10 mouse cellular contexts compared by ENCODE assay signal in genomic region chr11:102623876-102624789, GRCm38 (mm10). TPM values are rescaled to one million over a fixed set of nuclear protein-coding genes. Genes with fewer than 3 reads are reported as not detected.
DNase-seq lines count a peak whose midpoint lies in the region; ATAC-seq and TF ChIP-seq lines count a peak whose summit lies in the region.
"Had no signal": no experiment of that assay in that cellular context is flagged by ENCODE, and none has a peak within 500 bp of the region (broad histone marks: within the 10 kb centered on the region; RNA-seq: fewer than 3 reads in every experiment).

No protein-coding gene starts in this region.

- peaks cover 21% of the 10 kb centered on the region; the same call in 1 of the 2 replicates for H3K27me3 ChIP-seq in midbrain, embryonic 10.5 days (ENCODE audit: low read depth, poor library complexity, severe bottlenecking)
- H3K27me3 ChIP-seq in midbrain, postnatal 0 days (ENCODE audit: insufficient read depth, low read length) = no peaks in the 10 kb centered on the region
- H3K27me3 ChIP-seq in forebrain, postnatal 0 days (ENCODE audit: insufficient read depth, low read length) = no peaks in the 10 kb centered on the region
- no peaks in the 10 kb centered on the region for H3K27me3 ChIP-seq in intestine, postnatal 0 days (replicated peaks; ENCODE audit: control insufficient read depth, insufficient read depth, low read length)
- H3K27me3 ChIP-seq: Patski had no signal

- no peak for TF ChIP-seq CTCF in midbrain, postnatal 0 days (IDR thresholded peaks at IDR 0.05)
- no peak for TF ChIP-seq CTCF in forebrain, postnatal 0 days (IDR thresholded peaks at IDR 0.05; ENCODE audit: low read depth)
- no peak for TF ChIP-seq CTCF in intestine, postnatal 0 days (IDR thresholded peaks at IDR 0.05; ENCODE audit: low read depth)

- H3K4me2 ChIP-seq in midbrain, postnatal 0 days (ENCODE audit: low read depth, low read length, poor library complexity, severe bottlenecking) = no peak overlapping the region
- no peak overlapping the region for H3K4me2 ChIP-seq in forebrain, postnatal 0 days (ENCODE audit: low read depth)
- H3K4me2 ChIP-seq in intestine, postnatal 0 days (replicated peaks; ENCODE audit: low read depth) = peak overlapping the region; percentile 32

- no peak for ATAC-seq in midbrain, postnatal 0 days (ENCODE audit: low FRiP score)
- ATAC-seq in forebrain, postnatal 0 days = peak; percentile 36; the same call in 1 of the 2 replicates
- ATAC-seq in intestine, postnatal 0 days = peak; percentile 50; the same call in 1 of the 2 replicates
- ATAC-seq in inflammation-experienced regulatory T-cells, adult 6 months = no peak
- ATAC-seq: Patski had no signal

- H3K36me3 ChIP-seq in midbrain, embryonic 10.5 days = no peaks in the 10 kb centered on the region
- no peaks in the 10 kb centered on the region for H3K36me3 ChIP-seq in midbrain, postnatal 0 days (ENCODE audit: insufficient read depth, low read length)
- no peaks in the 10 kb centered on the region for H3K36me3 ChIP-seq in forebrain, postnatal 0 days (ENCODE audit: insufficient read depth)
- no peaks in the 10 kb centered on the region for H3K36me3 ChIP-seq in intestine, postnatal 0 days (ENCODE audit: control insufficient read depth, insufficient read depth)

- H3K4me1 ChIP-seq in midbrain, embryonic 10.5 days = peaks cover 44% of the 10 kb centered on the region
- peaks cover 3% of the 10 kb centered on the region; the same call in 1 of the 2 replicates for H3K4me1 ChIP-seq in midbrain, postnatal 0 days (ENCODE audit: insufficient read depth, low read length)
- H3K4me1 ChIP-seq in forebrain, postnatal 0 days (ENCODE audit: insufficient read depth) = 0 out of 2 replicates have a peak, but pooled peaks cover 3% of the 10 kb centered on the region
- H3K4me1 ChIP-seq in intestine, postnatal 0 days (replicated peaks; ENCODE audit: control insufficient read depth, insufficient read depth, low read length) = peaks cover 6% of the 10 kb centered on the region

- H3K27ac ChIP-seq in midbrain, embryonic 10.5 days (replicated peaks) = peak overlapping the region; percentile 86
- H3K27ac ChIP-seq in midbrain, postnatal 0 days (ENCODE audit: low read depth, low read length) = no peak overlapping the region
- H3K27ac ChIP-seq in forebrain, postnatal 0 days (ENCODE audit: low read depth, low read length) = no peak overlapping the region
- peak overlapping the region; percentile 60 for H3K27ac ChIP-seq in intestine, postnatal 0 days (ENCODE audit: low read depth, low read length)

- H3K9ac ChIP-seq in midbrain, postnatal 0 days (replicated peaks; ENCODE audit: low read length, poor library complexity, severe bottlenecking) = no peak overlapping the region
- no peak overlapping the region for H3K9ac ChIP-seq in forebrain, postnatal 0 days
- no peak overlapping the region for H3K9ac ChIP-seq in intestine, postnatal 0 days (ENCODE audit: low read depth, low read length)

- peak overlapping the region; percentile 37 for H3K4me3 ChIP-seq in midbrain, embryonic 10.5 days
- H3K4me3 ChIP-seq in midbrain, postnatal 0 days (ENCODE audit: low read depth, low read length) = no peak overlapping the region
- no peak overlapping the region for H3K4me3 ChIP-seq in forebrain, postnatal 0 days (ENCODE audit: low read depth, low read length)
- H3K4me3 ChIP-seq in intestine, postnatal 0 days (ENCODE audit: low read depth, low read length) = no peak overlapping the region

- WGBS in midbrain, embryonic 10.5 days = 7% methylated on average over 17 of the region's 17 CpGs
- WGBS in midbrain, postnatal 0 days = 11% methylated on average over 17 of the region's 17 CpGs
- 12% methylated on average over 16 of the region's 17 CpGs for WGBS in forebrain, postnatal 0 days
- WGBS in intestine, postnatal 0 days = 18% methylated on average over 17 of the region's 17 CpGs

- DNase-seq in midbrain, embryonic 10.5 days (ENCODE audit: low spot score) = peak; percentile 76
- no peak for DNase-seq in midbrain, postnatal 0 days (ENCODE audit: low spot score)
- DNase-seq in forebrain, postnatal 0 days = no peak
- peak; percentile 48 for DNase-seq in lung, postnatal 14 days
- DNase-seq in urinary bladder, postnatal 4 days (ENCODE audit: low spot score in 2 of 2) = peak; percentile 72 to 76
- no peak for DNase-seq in layer of hippocampus, adult 9-10 months (ENCODE audit: low spot score)

- H3K9me3 ChIP-seq in midbrain, embryonic 10.5 days (replicated peaks) = peaks cover 5% of the 10 kb centered on the region
- no peaks in the 10 kb centered on the region for H3K9me3 ChIP-seq in midbrain, postnatal 0 days (ENCODE audit: low read length)
- no peaks in the 10 kb centered on the region for H3K9me3 ChIP-seq in forebrain, postnatal 0 days (ENCODE audit: low read length)
- no peaks in the 10 kb centered on the region for H3K9me3 ChIP-seq in intestine, postnatal 0 days (ENCODE audit: control insufficient read depth)

RNA-seq across cellular contexts. Expression of gene Fzd2, which starts 19.9 kb away (rescaled TPM):
- polyA plus RNA-seq in midbrain, embryonic 10.5 days (2016; fragmentation: Nextera tagmentation; extraction: Ambion mirVana) = 26.5 and 27.9 TPM in 2 replicates
- 16.8 and 17.3 TPM in 2 replicates for total RNA-seq in midbrain, postnatal 0 days (2014; rRNA removed)
- polyA plus RNA-seq in midbrain, postnatal 0 days (2015; fragmentation: Nextera tagmentation; extraction: Ambion mirVana) = 3.9 and 4.5 TPM in 2 replicates
- 12.0 and 15.2 TPM in 2 replicates for total RNA-seq in forebrain, postnatal 0 days (2014; rRNA removed)
- 4.5 and 4.6 TPM in 2 replicates for polyA plus RNA-seq in forebrain, postnatal 0 days (2015; fragmentation: Nextera tagmentation; extraction: Ambion mirVana)
- 6.0 and 6.2 TPM in 2 replicates for polyA plus RNA-seq in intestine, postnatal 0 days (2015; fragmentation: Nextera tagmentation; extraction: Ambion mirVana)
- not detected for polyA plus RNA-seq in inflammation-experienced regulatory T-cells, adult 6 months (2017; shearing (Covaris generic))

RNA-seq across cellular contexts. Expression of gene Meioc, which starts 39.4 kb away (rescaled TPM):
- polyA plus RNA-seq in midbrain, embryonic 10.5 days (2016; fragmentation: Nextera tagmentation; extraction: Ambion mirVana) = 0.16 and 0.41 TPM in 2 replicates
- not detected in 2 replicates for total RNA-seq in midbrain, postnatal 0 days (2014; rRNA removed)
- polyA plus RNA-seq in midbrain, postnatal 0 days (2015; fragmentation: Nextera tagmentation; extraction: Ambion mirVana) = 0.21 and 0.23 TPM in 2 replicates
- not detected in 2 replicates for total RNA-seq in forebrain, postnatal 0 days (2014; rRNA removed)
- polyA plus RNA-seq in forebrain, postnatal 0 days (2015; fragmentation: Nextera tagmentation; extraction: Ambion mirVana) = 0.08 and 0.10 TPM in 2 replicates
- 0.09 and 0.14 TPM in 2 replicates for polyA plus RNA-seq in intestine, postnatal 0 days (2015; fragmentation: Nextera tagmentation; extraction: Ambion mirVana)
- under 1 TPM in 2 of 3 experiments, not detected in 1; 0.08 to 0.20 TPM for polyA plus RNA-seq in inflammation-experienced regulatory T-cells, adult 6 months (2017; shearing (Covaris generic))
- polyA plus RNA-seq: large intestine, adult 2 months had no signal

RNA-seq across cellular contexts. Expression of gene Gm11627, which starts 44.9 kb away (rescaled TPM):
- polyA plus RNA-seq in midbrain, embryonic 10.5 days (2016; fragmentation: Nextera tagmentation; extraction: Ambion mirVana) = 11.1 and 12.6 TPM in 2 replicates
- 1.1 and 3.5 TPM in 2 replicates for total RNA-seq in midbrain, postnatal 0 days (2014; rRNA removed)
- 4.6 and 5.8 TPM in 2 replicates for polyA plus RNA-seq in midbrain, postnatal 0 days (2015; fragmentation: Nextera tagmentation; extraction: Ambion mirVana)
- total RNA-seq in forebrain, postnatal 0 days (2014; rRNA removed) = 2.6 and 5.5 TPM in 2 replicates
- 3.7 and 5.9 TPM in 2 replicates for polyA plus RNA-seq in forebrain, postnatal 0 days (2015; fragmentation: Nextera tagmentation; extraction: Ambion mirVana)
- polyA plus RNA-seq in intestine, postnatal 0 days (2015; fragmentation: Nextera tagmentation; extraction: Ambion mirVana) = 11.2 and 12.7 TPM in 2 replicates
- not detected for polyA plus RNA-seq in inflammation-experienced regulatory T-cells, adult 6 months (2017; shearing (Covaris generic))
- polyA plus RNA-seq: Patski had no signal

Comparison
In these comparisons a context has a peak if more than half of its experiments do, and no peak if none do; other contexts are left out.
1. DNase-seq: peak in midbrain, embryonic 10.5 days (single experiment), lung, postnatal 14 days (single experiment) and urinary bladder, postnatal 4 days (2 of 2); none in midbrain, postnatal 0 days (single experiment), forebrain, postnatal 0 days (single experiment) and layer of hippocampus, adult 9-10 months (single experiment).
2. H3K27ac ChIP-seq: peak in midbrain, embryonic 10.5 days (single experiment) and intestine, postnatal 0 days (single experiment); none in midbrain, postnatal 0 days (single experiment) and forebrain, postnatal 0 days (single experiment).
3. ATAC-seq: peak in forebrain, postnatal 0 days (single experiment) and intestine, postnatal 0 days (single experiment); none in midbrain, postnatal 0 days (single experiment) and inflammation-experienced regulatory T-cells, adult 6 months (single experiment).